Mouse (Mus musculus): ENCODE results near the gene Slk. TPM values are rescaled to one million over a fixed set of nuclear protein-coding genes. Genes with fewer than 3 reads are reported as not detected.
A peak's percentile ranks its signal among the peaks of the same experiment; 100 is the strongest.

Slk gene
- total and polyA plus RNA-seq, 2 experiments from 2014 or later = 3.8 to 28.4 TPM

DNA sequence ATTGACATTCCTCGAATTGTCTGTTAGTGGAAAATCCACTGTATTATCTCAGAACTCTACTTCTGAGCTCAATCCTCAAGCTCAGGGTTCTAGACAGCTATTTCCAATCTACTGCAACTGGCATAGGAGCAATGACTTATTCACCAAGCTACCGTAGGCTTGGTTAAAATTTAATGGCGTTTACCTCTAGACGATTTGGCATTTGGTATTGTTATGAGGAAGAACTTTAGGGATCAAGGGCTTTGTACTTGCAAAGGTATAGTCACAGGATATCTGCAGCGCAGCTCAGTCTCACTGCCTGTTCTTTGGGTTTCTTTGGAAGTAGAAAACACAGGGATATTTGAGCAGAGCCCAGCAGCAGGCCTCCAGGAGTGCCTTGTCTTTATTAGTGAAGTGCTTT lies 20.3 kb upstream of the Slk start:
- Histone ChIP-seq H3K36me3 (ENCODE audit: insufficient read depth) (no peaks in the 10 kb centered on the region), H3K4me3 (ENCODE audit: low read depth, low read length) (no peak overlapping the region), H3K9ac (no peak overlapping the region), H3K27me3 (ENCODE audit: insufficient read depth, low read length) (no peaks in the 10 kb centered on the region), H3K9me3 (ENCODE audit: low read length) (no peaks in the 10 kb centered on the region), H3K27ac (ENCODE audit: low read depth, low read length) (no peak overlapping the region), H3K4me1 (ENCODE audit: insufficient read depth) (no peaks in the 10 kb centered on the region), H3K4me2 (ENCODE audit: low read depth) (no peak overlapping the region)
- DNase-seq (no peak), ATAC-seq (no peak)
- no peak for TF ChIP-seq CTCF (IDR thresholded peaks at IDR 0.05; ENCODE audit: low read depth)
- WGBS = 29% methylated on average over 5 of the region's 5 CpGs

DNA sequence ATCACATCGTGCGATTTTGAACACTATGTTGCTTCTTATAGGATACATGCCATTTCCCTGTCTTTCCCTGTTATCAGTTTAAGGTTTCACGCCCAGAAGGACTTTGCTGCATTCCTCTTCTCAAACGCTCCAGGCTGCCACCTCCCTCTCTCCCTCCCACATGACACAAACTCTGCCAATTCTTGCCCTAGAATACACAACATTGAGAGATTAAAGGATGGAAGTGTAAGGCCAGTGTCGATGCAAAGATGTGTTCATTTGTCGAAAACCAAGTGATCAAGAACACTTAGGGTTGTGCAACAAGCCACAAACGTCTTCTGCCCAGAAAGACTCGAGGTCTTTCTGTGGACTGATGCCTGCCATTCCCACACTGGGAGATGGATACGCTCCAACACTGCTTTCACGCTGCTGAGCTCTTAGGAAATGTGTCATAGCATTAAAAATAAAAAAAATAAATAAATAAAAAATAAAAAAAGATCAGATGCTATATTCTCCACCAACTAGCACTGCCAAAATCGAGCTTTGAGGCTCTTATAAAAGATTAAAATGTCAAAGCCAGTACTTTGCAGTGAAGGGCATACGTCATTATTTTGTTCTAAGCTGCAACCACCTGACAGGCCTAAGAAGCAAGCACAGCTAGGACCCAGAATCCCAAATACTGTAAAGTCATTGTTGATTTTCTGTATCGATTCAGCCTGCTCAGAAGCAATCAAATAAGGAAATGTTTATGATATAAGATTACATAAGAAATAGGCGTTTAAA lies 19.5 kb upstream of the Slk start:
- TF ChIP-seq CTCF (IDR thresholded peaks at IDR 0.05; ENCODE audit: low read depth) = no peak
- H3K9me3 ChIP-seq (ENCODE audit: low read length) = no peaks in the 10 kb centered on the region
- DNase-seq = peak; percentile 27
- no peak overlapping the region for H3K4me2 ChIP-seq (ENCODE audit: low read depth)
- no peak overlapping the region for H3K27ac ChIP-seq (ENCODE audit: low read depth, low read length)
- H3K4me1 ChIP-seq (ENCODE audit: insufficient read depth) = no peaks in the 10 kb centered on the region
- H3K9ac ChIP-seq = no peak overlapping the region
- no peak overlapping the region for H3K4me3 ChIP-seq (ENCODE audit: low read depth, low read length)
- H3K36me3 ChIP-seq (ENCODE audit: insufficient read depth) = no peaks in the 10 kb centered on the region
- no peaks in the 10 kb centered on the region for H3K27me3 ChIP-seq (ENCODE audit: insufficient read depth, low read length)
- WGBS = 36% methylated on average over 14 of the region's 14 CpGs
- peak; percentile 38; the same call in 1 of the 2 replicates for ATAC-seq

DNA sequence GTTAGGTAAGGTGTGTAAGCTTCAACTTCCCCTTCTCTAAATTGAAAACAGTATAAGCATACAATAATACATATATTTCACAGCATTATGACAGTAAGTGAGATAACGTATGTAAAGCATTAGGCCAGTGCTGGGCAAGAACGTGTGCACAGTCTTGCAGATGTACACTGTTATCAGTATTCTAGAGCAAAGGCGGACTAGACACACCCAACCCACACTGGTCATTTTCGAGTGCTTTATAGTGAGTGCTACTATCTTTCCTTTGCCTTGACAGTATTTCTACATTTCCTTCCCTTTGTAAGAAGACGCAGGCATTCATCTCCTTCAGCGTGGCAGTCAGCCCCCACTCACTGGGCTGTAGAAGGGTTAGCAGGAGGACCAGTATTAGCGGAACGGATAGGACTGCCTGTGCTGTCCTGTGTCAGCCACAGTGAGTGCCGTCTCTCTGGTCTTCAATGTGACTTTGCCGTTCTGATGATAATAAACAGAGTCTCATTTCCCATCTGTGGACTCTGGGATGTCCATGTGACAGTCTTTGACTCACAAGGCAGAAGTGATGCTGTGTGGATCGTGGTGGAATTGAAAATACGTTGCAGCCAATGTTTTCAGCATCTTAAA lies 18.8 kb upstream of the Slk start:
- H3K27me3 ChIP-seq (ENCODE audit: insufficient read depth, low read length) = 0 out of 2 replicates have a peak, but pooled peaks cover under 1% of the 10 kb centered on the region
- 89% methylated on average over 12 of the region's 12 CpGs for WGBS
- ATAC-seq (no peak), DNase-seq (no peak)
- no peak overlapping the region for H3K9ac ChIP-seq
- no peak overlapping the region for H3K4me3 ChIP-seq (ENCODE audit: low read depth, low read length)
- TF ChIP-seq CTCF (IDR thresholded peaks at IDR 0.05; ENCODE audit: low read depth) = no peak
- no peak overlapping the region for H3K4me2 ChIP-seq (ENCODE audit: low read depth)
- H3K36me3 ChIP-seq (ENCODE audit: insufficient read depth) = no peaks in the 10 kb centered on the region
- no peaks in the 10 kb centered on the region for H3K4me1 ChIP-seq (ENCODE audit: insufficient read depth)
- H3K27ac ChIP-seq (ENCODE audit: low read depth, low read length) = no peak overlapping the region
- no peaks in the 10 kb centered on the region for H3K9me3 ChIP-seq (ENCODE audit: low read length)

DNA sequence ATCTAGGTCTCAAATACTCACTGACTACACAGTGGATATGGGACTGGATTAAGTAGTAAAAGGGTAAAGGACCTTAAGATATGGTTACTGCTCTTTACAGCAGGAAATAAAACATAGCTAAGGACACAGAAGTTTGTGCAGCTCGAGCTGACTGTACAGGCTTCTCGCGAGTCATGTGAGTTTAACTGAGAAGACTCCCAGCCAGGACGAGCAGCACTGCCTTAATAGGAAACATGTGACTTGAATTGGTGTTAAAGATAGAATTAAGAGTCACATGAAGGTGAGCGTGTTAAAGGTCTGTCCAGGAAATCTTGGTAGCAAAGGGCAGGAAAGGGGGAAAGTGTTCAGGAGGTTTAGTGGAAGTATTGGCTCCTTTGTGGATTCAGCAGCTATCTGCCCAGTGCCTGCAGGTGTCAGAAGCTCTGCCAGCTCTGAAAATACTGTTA lies 17.5 kb upstream of the Slk start:
- no peak for ATAC-seq
- no peak overlapping the region for H3K9ac ChIP-seq
- WGBS = 69% methylated on average over 5 of the region's 5 CpGs
- DNase-seq = no peak
- H3K27ac ChIP-seq (ENCODE audit: low read depth, low read length) = no peak overlapping the region
- no peak overlapping the region for H3K4me3 ChIP-seq (ENCODE audit: low read depth, low read length)
- 0 out of 2 replicates have a peak, but pooled peaks cover 4% of the 10 kb centered on the region for H3K27me3 ChIP-seq (ENCODE audit: insufficient read depth, low read length)
- H3K36me3 ChIP-seq (ENCODE audit: insufficient read depth) = no peaks in the 10 kb centered on the region
- no peak overlapping the region for H3K4me2 ChIP-seq (ENCODE audit: low read depth)
- H3K9me3 ChIP-seq (ENCODE audit: low read length) = no peaks in the 10 kb centered on the region
- H3K4me1 ChIP-seq (ENCODE audit: insufficient read depth) = no peaks in the 10 kb centered on the region
- no peak for TF ChIP-seq CTCF (IDR thresholded peaks at IDR 0.05; ENCODE audit: low read depth)

DNA sequence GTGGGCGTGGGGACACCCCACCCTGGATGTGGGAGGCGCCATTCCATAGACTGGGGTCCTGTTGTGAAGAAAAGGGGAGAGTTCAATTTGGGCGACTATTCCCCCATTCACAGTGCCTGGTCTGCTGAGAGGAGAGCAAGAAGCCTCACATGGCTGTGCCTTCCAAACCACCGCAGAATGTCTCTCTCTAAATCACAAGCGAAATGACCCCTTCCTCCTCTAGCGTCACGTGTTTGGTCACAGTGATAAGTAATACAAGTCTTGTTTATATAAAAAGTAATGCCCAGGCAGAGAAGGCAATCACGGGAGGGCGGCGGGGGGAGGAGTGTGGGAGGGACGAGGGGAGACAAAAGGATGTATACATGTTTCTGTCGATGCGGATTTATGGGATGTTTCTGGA lies 15.8 kb upstream of the Slk start:
- H3K36me3 ChIP-seq (ENCODE audit: insufficient read depth) = no peaks in the 10 kb centered on the region
- no peak for DNase-seq
- H3K27ac ChIP-seq (ENCODE audit: low read depth, low read length) = no peak overlapping the region
- ATAC-seq = no peak
- no peaks in the 10 kb centered on the region for H3K9me3 ChIP-seq (ENCODE audit: low read length)
- TF ChIP-seq CTCF (IDR thresholded peaks at IDR 0.05; ENCODE audit: low read depth) = no peak
- H3K27me3 ChIP-seq (ENCODE audit: insufficient read depth, low read length) = 0 out of 2 replicates have a peak, but pooled peaks cover 4% of the 10 kb centered on the region
- no peak overlapping the region for H3K9ac ChIP-seq
- H3K4me3 ChIP-seq (ENCODE audit: low read depth, low read length) = no peak overlapping the region
- 86% methylated on average over 13 of the region's 13 CpGs for WGBS
- no peak overlapping the region for H3K4me2 ChIP-seq (ENCODE audit: low read depth)
- no peaks in the 10 kb centered on the region for H3K4me1 ChIP-seq (ENCODE audit: insufficient read depth)

DNA sequence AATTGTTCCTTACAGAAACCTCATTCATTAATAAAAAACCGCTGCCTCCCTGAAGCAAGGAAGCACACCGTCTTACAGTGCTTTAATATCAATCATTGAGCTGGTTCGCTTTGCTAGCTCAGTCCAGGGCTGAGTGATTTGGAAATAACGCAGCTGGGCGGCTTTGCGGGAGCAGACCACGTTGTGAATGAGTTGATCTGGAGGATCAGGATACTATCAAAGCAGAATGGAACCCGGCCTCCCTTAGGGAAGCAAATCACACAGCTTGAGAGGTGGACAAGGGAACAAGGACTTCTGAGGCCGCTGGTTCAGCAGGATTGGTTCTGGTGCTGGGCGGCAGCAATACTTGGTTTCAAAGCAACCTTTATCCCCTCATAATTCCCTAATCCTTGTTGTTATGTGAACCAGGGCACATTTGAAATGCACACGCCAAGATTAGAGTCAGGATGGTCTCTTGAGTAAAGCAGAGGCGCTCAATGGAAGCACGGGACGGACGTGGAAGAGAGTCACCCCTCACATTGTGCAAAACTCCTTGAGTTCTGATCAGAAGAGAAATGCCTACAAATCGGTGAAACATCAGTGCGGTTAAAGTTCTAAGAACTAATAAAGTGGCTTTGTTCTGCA lies 14.3 kb upstream of the Slk start:
- H3K4me3 ChIP-seq (ENCODE audit: low read depth, low read length) = no peak overlapping the region
- TF ChIP-seq CTCF (IDR thresholded peaks at IDR 0.05; ENCODE audit: low read depth) = no peak
- no peaks in the 10 kb centered on the region for H3K36me3 ChIP-seq (ENCODE audit: insufficient read depth)
- no peak overlapping the region for H3K9ac ChIP-seq
- H3K4me1 ChIP-seq (ENCODE audit: insufficient read depth) = no peaks in the 10 kb centered on the region
- no peak overlapping the region for H3K4me2 ChIP-seq (ENCODE audit: low read depth)
- DNase-seq = no peak
- ATAC-seq = no peak
- H3K27me3 ChIP-seq (ENCODE audit: insufficient read depth, low read length) = 0 out of 2 replicates have a peak, but pooled peaks cover 4% of the 10 kb centered on the region
- H3K27ac ChIP-seq (ENCODE audit: low read depth, low read length) = no peak overlapping the region
- H3K9me3 ChIP-seq (ENCODE audit: low read length) = no peaks in the 10 kb centered on the region
- 25% methylated on average over 17 of the region's 17 CpGs for WGBS

DNA sequence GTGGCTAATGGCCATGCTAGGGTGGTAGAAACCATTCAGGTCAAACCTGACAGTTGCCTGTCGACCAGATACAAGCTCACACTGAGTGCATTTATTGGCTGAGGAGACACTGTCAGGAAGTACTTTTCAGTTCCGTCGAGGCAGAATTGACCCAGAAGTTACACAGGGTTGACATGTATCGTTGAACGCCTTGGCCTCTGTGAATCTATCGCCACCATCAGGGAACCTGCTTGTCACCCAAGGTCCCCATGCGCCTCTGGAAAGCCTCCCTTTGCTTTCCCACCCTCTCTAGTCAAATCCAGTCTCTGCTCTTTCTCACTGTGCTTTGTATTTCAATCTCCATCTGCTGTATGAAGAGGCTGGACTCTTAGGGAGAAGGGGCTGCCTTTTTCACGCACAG lies 13.5 kb upstream of the Slk start:
- ATAC-seq (no peak), DNase-seq (no peak)
- 81% methylated on average over 8 of the region's 8 CpGs for WGBS
- Histone ChIP-seq H3K4me2 (ENCODE audit: low read depth) (no peak overlapping the region), H3K9me3 (ENCODE audit: low read length) (no peaks in the 10 kb centered on the region), H3K4me3 (ENCODE audit: low read depth, low read length) (no peak overlapping the region), H3K9ac (no peak overlapping the region), H3K4me1 (ENCODE audit: insufficient read depth) (no peaks in the 10 kb centered on the region), H3K27me3 (ENCODE audit: insufficient read depth, low read length) (0 out of 2 replicates have a peak, but pooled peaks cover 4% of the 10 kb centered on the region), H3K36me3 (ENCODE audit: insufficient read depth) (no peaks in the 10 kb centered on the region), H3K27ac (ENCODE audit: low read depth, low read length) (no peak overlapping the region)
- TF ChIP-seq CTCF (IDR thresholded peaks at IDR 0.05; ENCODE audit: low read depth) = no peak

All from forebrain, postnatal 0 days (tissue).